Mouse (Mus musculus) stomach, embryonic 16.5 days (tissue): ENCODE results near the gene Tns1. TPM values are rescaled to one million over a fixed set of nuclear protein-coding genes. Genes with fewer than 3 reads are reported as not detected.

Experiments
- ATAC-seq: fragments of 200-750 bp; cut with Nextera tagmentation; 2 replicates; pipeline ENCODE4 v1.8.0; 2017; ENCODE audit warnings: moderate number of reproducible peaks, moderate TSS enrichment; ENCODE audit not compliant: insufficient read depth, low FRiP score
- H3K27ac ChIP-seq: fragments of 300-500 bp; sonication (generic); 2 replicates; pipeline ENCODE4 v1.5.1; 2014; ENCODE audit warnings: low read length
- H3K27me3 ChIP-seq: fragments of 300-500 bp; sonication (generic); 2 replicates; pipeline ENCODE4 v1.6.1; 2014; ENCODE audit warnings: low read length, control low read depth, mixed read lengths; ENCODE audit not compliant: control insufficient read depth, insufficient read depth
- H3K36me3 ChIP-seq: fragments of 300-500 bp; sonication (generic); 2 replicates; pipeline ENCODE4 v1.6.1; 2014; ENCODE audit warnings: low read length; ENCODE audit not compliant: control insufficient read depth, insufficient read depth
- H3K4me1 ChIP-seq: fragments of 300-500 bp; sonication (generic); 2 replicates; pipeline ENCODE4 v1.6.1; 2014; ENCODE audit warnings: low read length, control low read depth, mixed read lengths; ENCODE audit not compliant: control insufficient read depth, insufficient read depth
- H3K4me2 ChIP-seq: fragments of 300-500 bp; sonication (generic); 2 replicates; pipeline ENCODE4 v1.6.1; 2014; ENCODE audit warnings: low read depth, low read length, mixed read lengths
- H3K4me3 ChIP-seq: fragments of 300-500 bp; sonication (generic); replicated peaks from 2 replicates; pipeline ENCODE4 v1.5.1; 2014; ENCODE audit warnings: mild to moderate bottlenecking, low read length
- H3K9ac ChIP-seq: fragments of 300-500 bp; sonication (generic); 2 replicates; pipeline ENCODE4 v1.6.1; 2014; ENCODE audit warnings: low read length
- H3K9me3 ChIP-seq: fragments of 300-500 bp; sonication (generic); replicated peaks from 2 replicates; pipeline ENCODE4 v1.6.1; 2016; ENCODE audit warnings: low read length, control low read depth; ENCODE audit not compliant: control insufficient read depth
- WGBS: fragments of 180-500 bp; shearing (Covaris S2); extraction: QIAGEN DNeasy Blood & Tissue Kit; methylation state at CpG from one replicate; pipeline ENCODE4 v1.1.7; 2014; 5-methylcytosine and 5-hydroxymethylcytosine counted together
- polyA plus RNA-seq: library from polyadenylated mRNA; unstranded; fragments of >200 nt; fragmentation: Nextera tagmentation; extraction: Ambion mirVana; gene quantifications from 2 replicates; pipeline ENCODE4 v1.2.1, GENCODE M21; 2015

Gene Tns1
- polyA plus RNA-seq, 1 experiment from 2014 or later: 45.0 TPM

GRCm38 (mm10) chr1:73955259-73955842 lies 168.9 kb downstream of the Tns1 start:
- peaks cover 6% of the 10 kb centered on the region; the same call in 1 of the 2 replicates for H3K36me3 ChIP-seq
- no peaks in the 10 kb centered on the region for H3K27me3 ChIP-seq
- H3K4me1 ChIP-seq: peaks cover 64% of the 10 kb centered on the region
- H3K4me3 ChIP-seq: no peak overlapping the region
- H3K4me2 ChIP-seq: peak overlapping the region; percentile 22; the same call in 1 of the 2 replicates
- peak overlapping the region; percentile 85 for H3K27ac ChIP-seq
- 15% methylated on average over 4 of the region's 4 CpGs for WGBS
- H3K9me3 ChIP-seq: no peaks in the 10 kb centered on the region
- H3K9ac ChIP-seq: peak overlapping the region; percentile 54
- peak; percentile 67 for ATAC-seq

GRCm38 (mm10) chr1:73954614-73955013 lies 169.6 kb downstream of the Tns1 start:
- Histone ChIP-seq H3K27ac (peak overlapping the region; percentile 85), H3K4me2 (no peak overlapping the region), H3K9me3 (no peaks in the 10 kb centered on the region), H3K9ac (no peak overlapping the region), H3K27me3 (no peaks in the 10 kb centered on the region), H3K4me3 (no peak overlapping the region), H3K4me1 (peaks cover 57% of the 10 kb centered on the region), H3K36me3 (peaks cover 6% of the 10 kb centered on the region; the same call in 1 of the 2 replicates)
- no peak; the same call in 1 of the 2 replicates for ATAC-seq
- WGBS: 39% methylated on average over 4 of the region's 4 CpGs

GRCm38 (mm10) chr1:73954015-73954408 lies 170.2 kb downstream of the Tns1 start:
- H3K36me3 ChIP-seq: peaks cover 6% of the 10 kb centered on the region; the same call in 1 of the 2 replicates
- WGBS: 89% methylated on average over 6 of the region's 6 CpGs
- H3K9ac ChIP-seq: no peak overlapping the region
- H3K4me2 ChIP-seq: no peak overlapping the region
- H3K9me3 ChIP-seq: no peaks in the 10 kb centered on the region
- no peak overlapping the region for H3K4me3 ChIP-seq
- H3K4me1 ChIP-seq: peaks cover 51% of the 10 kb centered on the region
- H3K27me3 ChIP-seq: no peaks in the 10 kb centered on the region
- H3K27ac ChIP-seq: no peak overlapping the region
- no peak for ATAC-seq

GRCm38 (mm10) chr1:73953317-73954014 lies 170.8 kb downstream of the Tns1 start:
- no peak for ATAC-seq
- peaks cover 6% of the 10 kb centered on the region; the same call in 1 of the 2 replicates for H3K36me3 ChIP-seq
- no peaks in the 10 kb centered on the region for H3K9me3 ChIP-seq
- peak overlapping the region; percentile 18; the same call in 1 of the 2 replicates for H3K27ac ChIP-seq
- H3K4me1 ChIP-seq: peaks cover 46% of the 10 kb centered on the region
- no peak overlapping the region for H3K9ac ChIP-seq
- 88% methylated on average over 20 of the region's 20 CpGs for WGBS
- H3K4me3 ChIP-seq: no peak overlapping the region
- H3K27me3 ChIP-seq: no peaks in the 10 kb centered on the region
- no peak overlapping the region for H3K4me2 ChIP-seq

- H3K27me3 ChIP-seq: no peaks in the 10 kb centered on the region
- H3K4me3 ChIP-seq: no peak overlapping the region
- H3K36me3 ChIP-seq: peaks cover 6% of the 10 kb centered on the region; the same call in 1 of the 2 replicates
- H3K9me3 ChIP-seq: no peaks in the 10 kb centered on the region
- H3K4me1 ChIP-seq: peaks cover 37% of the 10 kb centered on the region
- H3K27ac ChIP-seq: peak overlapping the region; percentile 18; the same call in 1 of the 2 replicates
- ATAC-seq: no peak
- no peak overlapping the region for H3K4me2 ChIP-seq
- 74% methylated on average over 10 of the region's 10 CpGs for WGBS
- H3K9ac ChIP-seq: no peak overlapping the region; the same call in 1 of the 2 replicates
These were observed 171.7 kb downstream of the Tns1 start for GRCm38 (mm10) chr1:73952598-73952997.

- H3K4me2 ChIP-seq: no peak overlapping the region
- peaks cover 6% of the 10 kb centered on the region; the same call in 1 of the 2 replicates for H3K36me3 ChIP-seq
- H3K9ac ChIP-seq: no peak overlapping the region
- WGBS: 91% methylated on average over 3 of the region's 3 CpGs
- H3K4me1 ChIP-seq: peaks cover 24% of the 10 kb centered on the region
- no peaks in the 10 kb centered on the region for H3K27me3 ChIP-seq
- no peak overlapping the region for H3K4me3 ChIP-seq
- H3K27ac ChIP-seq: no peak overlapping the region
- no peak for ATAC-seq
- no peaks in the 10 kb centered on the region for H3K9me3 ChIP-seq
These were observed 173.1 kb downstream of the Tns1 start for GRCm38 (mm10) chr1:73951178-73951577.

GRCm38 (mm10) chr1:73948757-73949156 lies 175.5 kb downstream of the Tns1 start:
- Histone ChIP-seq H3K9ac (no peak overlapping the region), H3K9me3 (no peaks in the 10 kb centered on the region), H3K27me3 (no peaks in the 10 kb centered on the region), H3K4me1 (peaks cover 13% of the 10 kb centered on the region), H3K4me3 (no peak overlapping the region), H3K4me2 (no peak overlapping the region), H3K27ac (no peak overlapping the region), H3K36me3 (peaks cover 6% of the 10 kb centered on the region; the same call in 1 of the 2 replicates)
- no peak for ATAC-seq
- 56% methylated on average over 5 of the region's 5 CpGs for WGBS

GRCm38 (mm10) chr1:73947525-73948304 lies 176.5 kb downstream of the Tns1 start:
- Histone ChIP-seq H3K9me3 (no peaks in the 10 kb centered on the region), H3K9ac (no peak overlapping the region), H3K4me3 (no peak overlapping the region), H3K36me3 (no peaks in the 10 kb centered on the region), H3K4me2 (no peak overlapping the region), H3K27ac (no peak overlapping the region), H3K4me1 (peaks cover 16% of the 10 kb centered on the region), H3K27me3 (no peaks in the 10 kb centered on the region)
- ATAC-seq: no peak
- 74% methylated on average over 15 of the region's 15 CpGs for WGBS

- no peak for ATAC-seq
- H3K4me1 ChIP-seq: peaks cover 24% of the 10 kb centered on the region
These were observed 177.5 kb downstream of the Tns1 start for GRCm38 (mm10) chr1:73946701-73947100.

More at GRCm38 (mm10) chr1:73946701-73947100, 177.5 kb downstream of the Tns1 start:
- Histone ChIP-seq H3K4me2 (no peak overlapping the region), H3K9me3 (no peaks in the 10 kb centered on the region), H3K4me3 (no peak overlapping the region), H3K9ac (no peak overlapping the region), H3K27ac (no peak overlapping the region), H3K27me3 (no peaks in the 10 kb centered on the region), H3K36me3 (no peaks in the 10 kb centered on the region)
- WGBS: 72% methylated on average over 7 of the region's 7 CpGs
